Mouse (Mus musculus): Measurements from ENCODE around the gene Prdm9.

GRCm38 (mm10) chr17:15499656-15500394 is 64.3 kb downstream of the Prdm9 start, which contains the start of the genes Psmb1 and Tbp:
- TF ChIP-seq TAL1 (conservative IDR thresholded peaks at IDR 0.05; ENCODE audit: low read depth, low read length) (no peak), POLR2AphosphoS5 (IDR thresholded peaks at IDR 0.05; ENCODE audit: insufficient replicate concordance, low read depth, low read length) (no peak)
